Mouse (Mus musculus) frontal cortex, adult (tissue): ENCODE results near the gene Mustn1.

Source experiments
- ATAC-seq: cut with Nextera tagmentation; 2 replicates; pipeline ENCODE4 v1.9.2; 2017; ENCODE audit warnings: mild to moderate bottlenecking, moderate library complexity, mixed read lengths; ENCODE audit not compliant: low TSS enrichment

Mustn1 gene

DNA sequence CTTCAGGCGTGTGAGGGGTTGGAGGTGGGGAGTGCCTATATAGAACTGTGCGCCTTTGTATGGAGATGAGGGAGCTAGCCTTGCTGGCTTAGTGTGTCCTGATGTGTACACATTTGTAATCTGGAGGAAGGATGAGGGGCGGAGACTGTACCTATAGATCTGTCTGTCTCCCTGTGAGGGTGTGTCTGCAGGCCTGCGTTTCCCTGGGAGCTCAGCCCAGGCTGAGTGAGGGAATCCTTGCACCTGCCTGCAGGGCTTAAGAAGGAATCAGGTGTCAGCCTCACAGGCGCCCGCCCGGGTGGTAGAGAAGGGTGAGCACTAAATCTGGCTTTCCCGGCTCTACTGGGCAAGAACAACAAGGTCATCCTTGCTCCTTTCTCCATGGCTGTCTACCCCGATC, 794 bp downstream of the Mustn1 start:
- ATAC-seq, result peak; percentile 35

DNA sequence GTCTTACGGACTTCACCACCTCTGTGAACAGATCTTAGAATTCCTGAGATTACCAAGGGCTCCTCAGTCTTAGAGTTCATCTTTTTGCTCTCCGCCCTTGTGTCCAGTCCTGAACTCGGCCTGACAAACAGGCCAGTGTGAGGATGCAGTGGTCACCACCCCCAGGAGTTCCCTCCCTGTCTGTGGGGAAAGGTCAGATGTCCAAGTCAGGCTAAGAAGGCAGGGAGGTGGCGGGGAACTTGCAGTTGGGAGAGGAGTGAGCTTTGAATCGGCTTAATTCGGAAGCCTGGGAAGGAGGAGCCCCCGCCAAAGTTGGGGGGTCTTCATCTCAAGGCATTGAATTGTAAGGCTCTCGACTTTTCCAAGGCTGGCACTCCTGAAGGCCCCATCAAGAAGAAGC, 1.3 kb downstream of the Mustn1 start:
- ATAC-seq, result no peak

DNA sequence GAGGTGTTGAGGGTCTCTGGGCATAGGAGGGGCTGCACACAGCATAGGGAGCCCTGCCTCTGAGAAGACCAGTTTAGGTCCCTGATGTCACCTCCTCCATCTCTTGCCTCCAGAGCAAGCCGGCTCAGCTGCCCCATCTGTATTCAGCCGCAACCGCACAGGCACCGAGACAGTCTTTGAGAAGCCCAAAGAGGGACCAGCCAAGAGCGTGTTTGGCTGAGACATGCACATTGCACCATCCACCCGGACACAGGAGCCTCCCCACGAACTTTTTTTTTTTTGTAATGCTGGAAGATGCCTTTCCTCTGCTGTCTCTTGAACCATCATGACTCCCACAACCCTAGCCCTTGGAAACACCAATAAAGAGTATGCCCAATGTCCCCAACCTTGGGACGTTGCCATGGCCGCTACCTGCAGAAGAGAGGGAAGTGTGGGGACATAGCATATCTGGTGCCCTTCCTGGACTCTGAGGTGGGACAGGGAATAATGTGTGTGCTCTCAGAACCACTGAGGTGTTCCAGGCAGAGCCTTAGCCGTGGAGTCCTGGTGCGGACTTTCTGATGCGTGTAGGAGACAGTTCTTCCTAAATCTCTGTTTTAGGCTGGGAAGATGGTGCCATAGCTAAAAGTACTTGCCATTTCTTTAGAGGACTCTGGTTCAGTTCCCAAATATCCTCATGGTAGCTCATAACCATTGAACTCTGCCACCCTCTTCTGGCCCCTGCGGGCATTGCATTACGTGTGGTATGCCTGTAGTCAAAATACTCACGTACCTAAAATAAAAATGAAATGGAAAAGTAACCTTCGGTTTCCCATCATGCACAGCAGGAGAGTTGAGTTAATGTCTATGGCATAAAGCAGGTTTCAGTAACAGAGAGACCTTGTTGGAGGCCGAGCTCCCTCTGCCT, 2.1 kb downstream of the Mustn1 start:
- ATAC-seq, result peak; percentile 25; the same call in 1 of the 2 replicates

GRCm38 (mm10) chr14:30881718-30882108, 2.7 kb downstream of the Mustn1 start:
- no peak for ATAC-seq

DNA sequence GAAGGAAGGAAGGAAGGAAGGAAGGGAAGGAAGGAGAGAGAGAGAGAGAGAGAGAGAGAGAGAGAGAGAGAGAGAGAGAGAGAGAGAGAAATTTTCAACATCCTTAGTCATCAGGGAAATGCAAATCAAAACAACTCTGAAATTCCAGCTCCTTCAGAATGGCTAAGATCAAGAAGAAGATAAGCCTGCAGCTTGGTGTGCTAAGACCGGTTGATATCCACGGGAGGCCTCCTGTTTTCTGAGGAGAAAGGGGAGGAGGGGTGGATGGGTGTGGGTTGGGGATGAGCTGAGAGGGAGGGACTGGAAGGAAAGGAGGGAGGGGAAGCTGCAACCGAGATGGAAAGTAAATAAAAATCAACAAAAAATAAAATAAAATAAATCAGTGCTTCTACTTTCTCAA, 6.3 kb downstream of the Mustn1 start:
- no peak for ATAC-seq

DNA sequence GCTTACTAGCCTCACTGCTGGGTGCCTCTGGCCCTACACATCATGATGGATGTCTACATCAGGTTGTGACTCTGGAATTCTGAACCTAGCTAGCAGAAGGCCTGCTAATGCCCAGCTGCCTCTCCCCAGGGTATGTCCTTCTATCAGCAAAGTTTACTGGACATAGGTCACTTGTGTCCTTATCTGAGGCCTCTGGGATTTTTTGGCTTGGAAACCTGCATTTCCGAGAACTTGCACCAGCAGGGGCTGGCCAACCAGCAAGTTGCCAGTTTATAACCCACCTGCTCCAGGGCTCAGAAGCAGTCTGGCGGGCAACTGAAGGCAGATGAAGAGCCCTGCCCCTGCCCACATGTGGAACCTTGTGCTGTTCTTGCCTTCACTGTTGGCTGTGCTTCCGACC, 7.2 kb downstream of the Mustn1 start, which contains the start of gene Itih4:
Gene Itih4, plus strand, starts transcription at position 273 of the 400 bp plus-strand sequence.
- no peak for ATAC-seq

- no peak for ATAC-seq
Measured at GRCm38 (mm10) chr14:30888271-30888732, 9.3 kb downstream of the Mustn1 start.

DNA sequence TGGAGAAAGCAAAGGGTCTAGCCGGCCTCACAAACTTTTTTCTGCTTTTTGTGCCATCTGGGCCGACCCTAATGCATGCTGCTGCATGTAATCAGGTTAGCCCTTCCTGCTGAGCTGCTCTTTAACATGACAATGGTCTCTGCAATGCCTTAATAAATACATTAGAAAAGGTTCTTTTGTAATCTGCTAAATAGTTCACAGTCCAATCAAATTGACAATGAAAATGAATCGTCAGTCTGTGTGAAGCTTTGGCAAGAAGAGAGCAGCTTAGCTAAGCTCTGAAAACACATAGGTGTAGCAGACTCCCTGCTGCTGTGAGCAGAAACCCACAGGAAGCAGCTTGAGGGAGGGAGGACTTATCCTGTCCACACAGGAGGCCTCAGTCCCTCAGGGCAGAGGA, 21.0 kb downstream of the Mustn1 start:
- ATAC-seq, result no peak

- no peak for ATAC-seq
Measured at GRCm38 (mm10) chr14:30902628-30903027, 23.6 kb downstream of the Mustn1 start.

DNA sequence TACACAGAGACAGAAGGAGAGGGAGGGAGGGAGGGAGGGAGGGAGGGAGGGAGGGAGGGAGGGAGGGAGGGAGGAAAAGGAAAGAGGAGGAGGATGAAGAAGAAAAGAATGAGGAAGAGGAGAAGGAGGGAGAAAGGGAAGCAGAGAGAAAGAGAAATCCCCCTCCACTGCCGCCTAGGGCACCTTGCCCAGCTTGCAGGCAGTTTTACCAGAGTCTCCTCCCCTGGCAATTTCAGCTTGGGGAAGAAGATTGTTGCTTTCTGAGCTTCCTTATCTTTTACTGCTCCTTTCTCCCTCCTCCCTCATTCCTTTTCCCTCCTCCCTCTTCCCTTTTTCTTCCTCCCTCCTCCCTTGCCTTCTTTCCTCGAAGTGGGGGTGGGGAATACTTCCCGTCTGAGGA, 24.0 kb downstream of the Mustn1 start:
- ATAC-seq, result no peak

GRCm38 (mm10) chr14:30904307-30904706, 25.3 kb downstream of the Mustn1 start:
- ATAC-seq, result no peak

DNA sequence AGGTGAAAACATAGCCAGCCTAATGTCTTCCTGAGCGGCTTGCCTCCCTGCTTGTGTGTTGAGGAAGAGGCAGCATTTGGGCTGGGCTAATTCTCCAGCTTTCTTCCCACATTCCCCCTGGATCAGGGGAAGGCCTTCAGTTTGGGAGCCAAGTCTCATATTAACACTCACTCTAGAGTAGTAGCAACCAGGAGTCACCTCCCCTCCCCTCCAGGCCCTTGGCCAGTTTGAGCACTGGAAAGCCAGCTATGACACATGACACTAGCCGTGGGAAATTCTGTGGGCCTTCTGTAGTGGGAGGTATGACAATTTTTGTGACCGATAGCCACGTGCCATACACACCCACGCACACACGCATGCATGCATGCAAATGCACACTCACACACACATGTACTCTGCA, 27.0 kb downstream of the Mustn1 start:
- ATAC-seq, result no peak

- ATAC-seq, result 0 out of 2 replicates have a peak, but pooled peaks have one; percentile 16
Measured at GRCm38 (mm10) chr14:30907814-30908265, 28.8 kb downstream of the Mustn1 start.

- ATAC-seq, result no peak
Measured at GRCm38 (mm10) chr14:30911141-30911540, 32.1 kb downstream of the Mustn1 start.

DNA sequence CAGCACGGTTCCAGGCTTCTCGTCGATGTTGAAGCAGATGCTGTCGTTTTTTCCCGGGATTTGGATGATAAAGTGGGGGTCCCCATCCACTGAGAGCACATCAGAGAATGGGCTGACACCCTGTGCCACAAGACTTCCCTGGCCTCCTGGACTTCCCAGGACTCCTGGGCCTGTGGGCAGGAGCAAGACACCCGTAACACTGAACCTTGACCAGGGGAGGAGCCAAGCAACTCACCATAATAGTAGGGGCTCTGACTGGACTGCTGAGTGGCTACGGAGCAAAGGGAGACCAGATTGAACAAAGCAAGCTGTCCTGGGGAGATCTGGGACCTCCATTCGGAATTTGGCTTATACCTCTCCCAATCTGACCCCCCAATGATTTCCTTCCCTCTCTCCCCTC, 33.6 kb downstream of the Mustn1 start:
- ATAC-seq, result no peak

DNA sequence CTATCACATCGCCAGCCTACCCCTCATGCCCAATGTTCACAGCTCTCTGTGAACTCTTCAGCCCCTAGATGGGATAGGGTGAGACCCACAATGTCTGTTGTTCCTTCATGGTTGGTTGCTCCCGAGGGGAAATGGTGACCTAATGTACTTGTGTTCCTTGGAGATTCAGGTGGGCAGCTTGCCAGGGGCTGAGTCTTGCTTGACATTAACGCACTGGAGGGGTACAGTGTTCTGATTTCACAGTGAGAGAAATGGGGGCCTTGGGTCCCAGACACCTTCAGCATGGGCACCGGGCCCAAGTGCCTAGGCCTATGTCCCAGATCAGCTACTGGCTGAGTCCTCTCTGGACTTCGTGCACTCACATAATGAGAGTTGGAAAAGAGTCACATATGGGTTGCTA, 34.4 kb downstream of the Mustn1 start:
- ATAC-seq, result no peak

DNA sequence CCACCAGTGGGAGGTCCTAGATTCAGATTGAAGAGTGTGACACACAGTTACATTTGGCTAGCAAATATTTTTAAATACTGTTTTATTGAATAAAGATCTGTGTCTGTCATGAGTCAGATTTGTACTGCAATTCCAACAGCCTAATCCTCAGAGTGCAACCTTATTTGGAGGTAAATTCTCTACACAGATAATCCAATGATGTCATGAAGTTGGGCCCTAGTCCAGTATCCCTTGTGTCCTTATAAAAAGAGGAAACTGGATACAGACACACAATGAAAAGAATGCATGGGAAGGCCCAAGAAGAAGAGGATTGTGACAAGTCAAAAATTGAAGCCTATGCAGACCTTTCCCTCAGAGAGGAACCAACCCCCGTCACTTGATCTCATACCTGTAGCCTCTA, 37.5 kb downstream of the Mustn1 start:
- no peak for ATAC-seq

GRCm38 (mm10) chr14:30922053-30922670, 43.2 kb downstream of the Mustn1 start:
- ATAC-seq, result no peak

- peak; percentile 81 for ATAC-seq
Measured at GRCm38 (mm10) chr14:30923375-30924105, 44.5 kb downstream of the Mustn1 start, which contains the start of gene Itih3. TSS of gene Itih3 (minus strand) at chr14:30923760.

- ATAC-seq, result no peak
Measured at GRCm38 (mm10) chr14:30925492-30925891, 46.5 kb downstream of the Mustn1 start.

DNA sequence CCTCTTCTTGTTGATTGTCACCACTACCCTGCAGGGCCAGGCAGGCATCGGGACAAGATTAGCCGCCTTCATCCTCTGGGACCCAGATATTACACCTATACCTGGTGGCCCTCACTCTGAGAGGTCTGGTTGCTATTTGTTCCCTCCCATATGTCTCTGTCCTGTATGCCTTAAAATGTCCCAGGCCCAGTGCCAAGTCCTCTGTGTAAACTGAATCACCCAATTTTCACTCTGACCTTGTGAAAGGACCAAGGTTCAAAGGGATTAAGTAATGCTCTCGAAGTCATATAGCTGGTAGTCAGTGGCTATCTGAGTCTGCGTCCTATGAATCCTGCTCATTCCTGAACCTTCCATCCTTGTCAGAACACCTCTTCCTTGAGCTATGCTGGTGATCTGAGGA, 51.4 kb downstream of the Mustn1 start:
- no peak for ATAC-seq
